In genomic region chr12:116416514-116416913, GRCm38 (mm10) we compare ENCODE assay signal across 22 mouse cellular contexts. TPM values are rescaled to one million over a fixed set of nuclear protein-coding genes. Genes with fewer than 3 reads are reported as not detected.
DNase-seq lines count a peak whose midpoint lies in the region; ATAC-seq lines count a peak whose summit lies in the region.
"Had no signal": no experiment of that assay in that cellular context is flagged by ENCODE, and none has a peak within 500 bp of the region (broad histone marks: within the 10 kb centered on the region; RNA-seq: fewer than 3 reads in every experiment).

No protein-coding gene starts in this region.

- H3K36me3 ChIP-seq in intestine, embryonic 16.5 days (ENCODE audit: control insufficient read depth, insufficient read depth, low read length) = no peaks in the 10 kb centered on the region
- H3K36me3 ChIP-seq in forebrain, embryonic 16.5 days (ENCODE audit: control insufficient read depth, insufficient read depth) = peaks cover 3% of the 10 kb centered on the region; the same call in 1 of the 2 replicates

- no peak overlapping the region for H3K4me3 ChIP-seq in intestine, embryonic 16.5 days (ENCODE audit: low read length)
- no peak overlapping the region for H3K4me3 ChIP-seq in forebrain, embryonic 16.5 days (replicated peaks; ENCODE audit: low read length)
- H3K4me3 ChIP-seq: embryonic facial prominence, embryonic 10.5 days; erythroblast, embryonic 14.5 days; forebrain, embryonic 10.5 days; heart, embryonic 13.5 days; hindbrain, embryonic 12.5 days; intestine, embryonic 15.5 days had no signal

- H3K9ac ChIP-seq in intestine, embryonic 16.5 days (ENCODE audit: low read depth, low read length) = no peak overlapping the region
- H3K9ac ChIP-seq in forebrain, embryonic 16.5 days (replicated peaks; ENCODE audit: low read depth, low read length) = no peak overlapping the region
- H3K9ac ChIP-seq: heart, embryonic 13.5 days; hindbrain, embryonic 12.5 days; intestine, embryonic 15.5 days had no signal

- H3K9me3 ChIP-seq in intestine, embryonic 16.5 days (ENCODE audit: control insufficient read depth, low read length) = no peaks in the 10 kb centered on the region
- H3K9me3 ChIP-seq in forebrain, embryonic 16.5 days (ENCODE audit: control insufficient read depth, low read length) = no peaks in the 10 kb centered on the region
- H3K9me3 ChIP-seq: embryonic facial prominence, embryonic 10.5 days; forebrain, embryonic 10.5 days; heart, embryonic 13.5 days; hindbrain, embryonic 12.5 days; intestine, embryonic 15.5 days had no signal

- 85% methylated on average over 1 of the region's 1 CpGs for WGBS in intestine, embryonic 16.5 days
- 94% methylated on average over 1 of the region's 1 CpGs for WGBS in forebrain, embryonic 16.5 days

- DNase-seq in 416B (ENCODE audit: low read depth) (peak; percentile 47), NIH3T3 (ENCODE audit: low read depth) (peak; percentile 11)
- peak; percentile 24 for DNase-seq in CD4-positive helper T cell, adult 2 months (ENCODE audit: low read depth, low spot score)
- DNase-seq in induced T-regulatory cell, adult 2 months (ENCODE audit: low read depth) = peak; percentile 34
- DNase-seq in spleen, postnatal 36 days (ENCODE audit: low spot score in 2 of 2) = no peak
- DNase-seq in cerebellum, adult 9-10 months = no peak
- DNase-seq: adrenal gland, postnatal 14 days; cerebellum, adult 18-20 months; cerebellum, postnatal 10 days; gastrocnemius, postnatal 10 days; heart, postnatal 36 days; kidney, adult 2 months had no signal

- no peaks in the 10 kb centered on the region for H3K27me3 ChIP-seq in intestine, embryonic 16.5 days (replicated peaks; ENCODE audit: control insufficient read depth, insufficient read depth, low read length)
- H3K27me3 ChIP-seq in forebrain, embryonic 16.5 days (replicated peaks; ENCODE audit: control insufficient read depth, insufficient read depth, low read length) = no peaks in the 10 kb centered on the region
- H3K27me3 ChIP-seq: heart, embryonic 13.5 days; hindbrain, embryonic 12.5 days; intestine, embryonic 15.5 days had no signal

- H3K4me1 ChIP-seq in intestine, embryonic 16.5 days (ENCODE audit: control insufficient read depth, insufficient read depth, low read length) = no peaks in the 10 kb centered on the region
- H3K4me1 ChIP-seq in forebrain, embryonic 16.5 days (replicated peaks; ENCODE audit: control insufficient read depth, insufficient read depth, low read length) = no peaks in the 10 kb centered on the region
- H3K4me1 ChIP-seq: embryonic facial prominence, embryonic 10.5 days; forebrain, embryonic 10.5 days; heart, embryonic 13.5 days; hindbrain, embryonic 12.5 days; intestine, embryonic 15.5 days had no signal

- H3K27ac ChIP-seq in intestine, embryonic 16.5 days (ENCODE audit: low read length) = no peak overlapping the region
- no peak overlapping the region for H3K27ac ChIP-seq in forebrain, embryonic 16.5 days (ENCODE audit: low read length)
- H3K27ac ChIP-seq: embryonic facial prominence, embryonic 10.5 days; forebrain, embryonic 10.5 days; heart, embryonic 13.5 days; hindbrain, embryonic 12.5 days; intestine, embryonic 15.5 days had no signal

- no peak overlapping the region for H3K4me2 ChIP-seq in intestine, embryonic 16.5 days (ENCODE audit: low read depth, low read length)
- H3K4me2 ChIP-seq in forebrain, embryonic 16.5 days (ENCODE audit: low read length) = no peak overlapping the region
- H3K4me2 ChIP-seq: heart, embryonic 13.5 days; hindbrain, embryonic 12.5 days; intestine, embryonic 15.5 days had no signal

- no peak for ATAC-seq in intestine, embryonic 16.5 days
- ATAC-seq in forebrain, embryonic 16.5 days = no peak
- ATAC-seq: forebrain, embryonic 14.5 days; hindbrain, embryonic 16.5 days; intestine, embryonic 15.5 days had no signal

RNA-seq across cellular contexts. Expression of gene Ncapg2, which starts 11.3 kb away (rescaled TPM):
- polyA plus RNA-seq in intestine, embryonic 16.5 days (2015; fragmentation: Nextera tagmentation; extraction: Ambion mirVana) = 20.1 and 20.2 TPM in 2 replicates
- 17.6 and 18.9 TPM in 2 replicates for polyA plus RNA-seq in forebrain, embryonic 16.5 days (2015; fragmentation: Nextera tagmentation; extraction: Ambion mirVana)

Comparison
In these comparisons a context has a peak if more than half of its experiments do, and no peak if none do; other contexts are left out.
1. DNase-seq: peak in 416B (single experiment), CD4-positive helper T cell, adult 2 months (single experiment), NIH3T3 (single experiment) and induced T-regulatory cell, adult 2 months (single experiment); none in spleen, postnatal 36 days (0 of 2) and cerebellum, adult 9-10 months (single experiment).